8 mouse cellular contexts compared by ENCODE assay signal in the genomic region with DNA sequence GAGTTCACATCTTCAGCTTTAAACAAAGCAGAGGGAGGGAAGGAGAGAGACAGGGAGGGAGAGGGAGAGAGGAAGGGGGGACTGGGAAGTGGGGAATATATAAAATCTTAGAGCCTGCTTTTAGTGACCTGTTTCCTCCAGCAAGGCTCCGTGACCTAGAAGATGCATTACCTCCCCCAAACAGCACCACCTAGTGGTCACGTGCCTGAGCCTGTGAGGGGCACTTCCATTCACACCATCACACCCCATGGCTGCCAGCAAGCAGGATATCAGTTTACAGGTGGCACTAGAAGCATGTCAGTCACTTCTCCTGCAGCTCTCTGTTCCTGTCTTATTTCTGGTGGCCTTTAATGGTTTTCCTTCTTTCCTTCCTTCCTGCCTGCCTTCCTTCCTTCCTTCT.
A peak's percentile ranks its signal among the peaks of the same experiment; 100 is the strongest.
DNase-seq lines count a peak whose midpoint lies in the region; ATAC-seq and TF ChIP-seq lines count a peak whose summit lies in the region.

No protein-coding gene starts in this region.

- peaks cover 22% of the 10 kb centered on the region; the same call in 1 of the 2 replicates for H3K79me2 ChIP-seq in liver, adult 2 months (ENCODE audit: control insufficient read depth, insufficient read depth, low read length)

- peaks cover 10% of the 10 kb centered on the region for H3K36me3 ChIP-seq in liver, adult 2 months (ENCODE audit: control insufficient read depth, insufficient read depth, low read length)
- H3K36me3 ChIP-seq in liver, embryonic 12.5 days, result peaks cover 97% of the 10 kb centered on the region
- H3K36me3 ChIP-seq in lung, postnatal 0 days (ENCODE audit: insufficient read depth, low read length), result 0 out of 2 replicates have a peak, but pooled peaks cover 8% of the 10 kb centered on the region
- no peaks in the 10 kb centered on the region for H3K36me3 ChIP-seq in midbrain, embryonic 16.5 days (ENCODE audit: control insufficient read depth, insufficient read depth, low read length)

- 78% methylated on average over 2 of the region's 2 CpGs for WGBS in liver, adult 2 months
- 75% methylated on average over 2 of the region's 2 CpGs for WGBS in liver, embryonic 12.5 days (ENCODE audit: insufficient replicate concordance)
- WGBS in lung, postnatal 0 days, result 75% methylated on average over 2 of the region's 2 CpGs
- 83% methylated on average over 2 of the region's 2 CpGs for WGBS in midbrain, embryonic 16.5 days

- H3K9ac ChIP-seq in liver, adult 2 months (ENCODE audit: low read depth, low read length), result no peak overlapping the region
- no peak overlapping the region for H3K9ac ChIP-seq in liver, embryonic 12.5 days
- no peak overlapping the region for H3K9ac ChIP-seq in lung, postnatal 0 days (replicated peaks; ENCODE audit: low read depth)
- H3K9ac ChIP-seq in midbrain, embryonic 16.5 days (ENCODE audit: low read depth, low read length), result no peak overlapping the region

- no peak overlapping the region for H3K27ac ChIP-seq in liver, adult 2 months (replicated peaks; ENCODE audit: insufficient read depth, low read depth, low read length)
- no peak overlapping the region for H3K27ac ChIP-seq in liver, embryonic 12.5 days
- no peak overlapping the region for H3K27ac ChIP-seq in lung, postnatal 0 days (ENCODE audit: low read length)
- no peak overlapping the region for H3K27ac ChIP-seq in midbrain, embryonic 16.5 days (ENCODE audit: low read length)

- no peaks in the 10 kb centered on the region for H3K27me3 ChIP-seq in liver, adult 2 months (ENCODE audit: control insufficient read depth, insufficient read depth, low read length)
- no peaks in the 10 kb centered on the region for H3K27me3 ChIP-seq in liver, embryonic 12.5 days (replicated peaks)
- no peaks in the 10 kb centered on the region for H3K27me3 ChIP-seq in lung, postnatal 0 days (replicated peaks; ENCODE audit: insufficient read depth, low read length)
- no peaks in the 10 kb centered on the region for H3K27me3 ChIP-seq in midbrain, embryonic 16.5 days (ENCODE audit: control insufficient read depth, insufficient read depth, low read depth, low read length)

- no peaks in the 10 kb centered on the region for H3K9me3 ChIP-seq in liver, embryonic 12.5 days (replicated peaks)
- no peaks in the 10 kb centered on the region for H3K9me3 ChIP-seq in lung, postnatal 0 days (ENCODE audit: low read length)
- no peaks in the 10 kb centered on the region for H3K9me3 ChIP-seq in midbrain, embryonic 16.5 days (replicated peaks; ENCODE audit: control insufficient read depth, low read length, poor library complexity, severe bottlenecking)

- peaks cover 14% of the 10 kb centered on the region for H3K4me1 ChIP-seq in liver, adult 2 months (ENCODE audit: control insufficient read depth, insufficient read depth, low read length)
- peaks cover 19% of the 10 kb centered on the region for H3K4me1 ChIP-seq in liver, embryonic 12.5 days
- H3K4me1 ChIP-seq in lung, postnatal 0 days (ENCODE audit: insufficient read depth, low read depth, low read length), result no peaks in the 10 kb centered on the region
- no peaks in the 10 kb centered on the region for H3K4me1 ChIP-seq in midbrain, embryonic 16.5 days (ENCODE audit: control insufficient read depth, insufficient read depth, low read length)

- ATAC-seq in liver, embryonic 12.5 days, result no peak
- no peak for ATAC-seq in lung, postnatal 0 days
- ATAC-seq in midbrain, embryonic 16.5 days, result no peak

- H3K4me3 ChIP-seq in liver, adult 2 months (ENCODE audit: insufficient read depth, low read depth, low read length), result no peak overlapping the region
- no peak overlapping the region for H3K4me3 ChIP-seq in liver, embryonic 12.5 days
- no peak overlapping the region for H3K4me3 ChIP-seq in lung, postnatal 0 days (ENCODE audit: low read depth, low read length)
- H3K4me3 ChIP-seq in midbrain, embryonic 16.5 days (ENCODE audit: low read depth, low read length), result no peak overlapping the region

- TF ChIP-seq POLR2A in liver, adult 2 months (IDR thresholded peaks at IDR 0.05; ENCODE audit: extremely low read depth, insufficient read depth, low read length), result no peak

- peak; percentile 70 for TF ChIP-seq CTCF in liver, adult 2 months (IDR thresholded peaks at IDR 0.05; ENCODE audit: low read depth, low read length)
- TF ChIP-seq CTCF in lung, postnatal 0 days (IDR thresholded peaks at IDR 0.05), result peak; percentile 62

- no peak for TF ChIP-seq EP300 in lung, postnatal 0 days (IDR thresholded peaks at IDR 0.05)

- no peak overlapping the region for H3K4me2 ChIP-seq in liver, embryonic 12.5 days
- H3K4me2 ChIP-seq in lung, postnatal 0 days (replicated peaks; ENCODE audit: low read depth, low read length), result no peak overlapping the region
- H3K4me2 ChIP-seq in midbrain, embryonic 16.5 days (ENCODE audit: low read length), result no peak overlapping the region

- no peak for DNase-seq in liver, adult 2 months (ENCODE audit: extremely low read depth, low read depth, low spot score)
- peak; percentile 83 for DNase-seq in ZHBTc4 (ENCODE audit: low read depth, low spot score)
- DNase-seq in lung, postnatal 0 days (ENCODE audit: low spot score), result peak; percentile 25
- peak; percentile 41 to 67 for DNase-seq in thymus, postnatal 10 days (ENCODE audit: low spot score in 2 of 2)
- no peak for DNase-seq in adrenal gland, adult (ENCODE audit: inconsistent age in 2 of 2, low spot score in 1 of 2)
- no peak for DNase-seq in gastrocnemius, postnatal 4 days (ENCODE audit: low spot score in 2 of 2)

Comparison
In these comparisons a context has a peak if more than half of its experiments do, and no peak if none do; other contexts are left out.
1. DNase-seq: peak in ZHBTc4 (single experiment), lung, postnatal 0 days (single experiment) and thymus, postnatal 10 days (2 of 2); none in liver, adult 2 months (single experiment), adrenal gland, adult (0 of 2) and gastrocnemius, postnatal 4 days (0 of 2).